Mouse (Mus musculus): Measurements from ENCODE around the gene Tnrc6b. TPM values are rescaled to one million over a fixed set of nuclear protein-coding genes. Genes with fewer than 3 reads are reported as not detected.
"Not testable (repeated sequence)": the region's sequence is repeated elsewhere in the genome, so short reads cannot be mapped to it uniquely, and the experiment has no call there.

Gene Tnrc6b
- polyA plus RNA-seq, 1 experiment = 40.0 TPM

DNA sequence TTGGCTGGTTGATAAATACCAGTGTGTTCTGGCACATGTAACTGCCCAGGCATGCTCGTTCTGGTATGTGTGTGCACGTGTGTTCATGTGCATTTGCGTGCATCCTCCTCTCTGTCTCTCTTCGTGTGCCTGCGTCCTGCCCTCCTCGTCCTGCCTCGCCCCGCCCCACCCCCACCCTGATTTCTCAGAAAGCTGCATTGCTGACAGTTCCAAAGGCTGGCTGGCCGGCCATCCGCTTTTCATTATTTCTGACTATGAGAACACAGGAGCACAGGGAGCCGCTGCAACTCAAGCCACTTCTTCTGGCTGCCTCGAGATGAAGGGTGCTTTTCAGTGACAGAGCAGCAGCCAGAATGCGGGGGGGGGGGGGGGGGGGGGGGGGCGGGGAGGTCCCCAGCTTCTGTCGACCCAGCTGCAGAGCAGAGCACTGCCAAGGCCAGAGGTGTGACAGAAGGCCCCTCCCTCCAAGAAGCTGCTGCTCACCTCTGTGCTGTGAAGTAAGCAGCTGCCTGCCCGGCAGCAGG is 219.0 kb downstream of the Tnrc6b start:
- Histone ChIP-seq H3K36me3 (ENCODE audit: control insufficient read depth, insufficient read depth, low read length, poor library complexity, severe bottlenecking) (no peaks in the 10 kb centered on the region), H3K4me3 (ENCODE audit: low read depth, low read length) (no peak overlapping the region), H3K9me3 (replicated peaks; ENCODE audit: control insufficient read depth, insufficient read depth, low read length, poor library complexity, severe bottlenecking) (no peaks in the 10 kb centered on the region), H3K27me3 (ENCODE audit: control insufficient read depth, insufficient read depth, low read length, poor library complexity, severe bottlenecking) (no peaks in the 10 kb centered on the region), H3K4me1 (ENCODE audit: control insufficient read depth, insufficient read depth, low read length) (no peaks in the 10 kb centered on the region), H3K9ac (ENCODE audit: low read depth, poor library complexity, severe bottlenecking) (no peak overlapping the region), H3K27ac (ENCODE audit: insufficient read depth, low read length) (no peak overlapping the region)
- TF ChIP-seq CTCF (IDR thresholded peaks at IDR 0.05; ENCODE audit: low read depth, low read length) (no peak), EP300 (IDR thresholded peaks at IDR 0.05; ENCODE audit: insufficient read depth, low read depth, low read length) (no peak), POLR2A (IDR thresholded peaks at IDR 0.05; ENCODE audit: insufficient read depth, low read length) (no peak)

DNA sequence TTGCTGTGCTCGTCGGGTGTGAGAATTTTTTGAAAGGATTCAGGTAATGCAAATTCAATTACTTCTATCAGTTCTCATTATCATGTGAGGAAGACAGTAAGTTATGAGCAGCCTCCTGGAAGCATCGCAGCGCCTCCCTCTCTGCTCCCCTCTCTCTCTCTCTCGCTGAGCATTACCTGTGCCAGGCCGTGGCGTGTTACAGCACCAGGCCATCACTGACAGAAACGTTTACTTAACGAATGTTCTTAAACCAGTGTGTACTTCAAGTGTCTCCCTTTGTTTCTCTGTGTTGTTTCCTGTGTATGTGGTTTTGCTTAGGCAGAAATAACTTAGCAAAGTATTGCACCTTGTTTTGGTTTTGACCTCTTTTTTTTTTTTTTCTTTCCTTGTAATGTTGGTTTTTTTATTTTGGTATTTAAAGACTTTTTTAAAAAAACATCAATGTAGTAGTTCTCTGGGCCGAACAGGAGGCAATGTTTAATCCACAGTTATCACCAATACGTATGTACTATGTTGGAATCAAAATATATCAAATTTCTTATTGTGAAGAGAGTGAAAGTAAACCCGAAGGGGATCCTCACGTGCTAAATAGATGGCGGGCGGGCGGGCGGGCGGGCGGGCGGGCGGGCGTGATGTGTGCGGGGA is 219.7 kb downstream of the Tnrc6b start:
- H3K9me3 ChIP-seq (replicated peaks; ENCODE audit: control insufficient read depth, insufficient read depth, low read length, poor library complexity, severe bottlenecking); H3K9ac ChIP-seq (ENCODE audit: low read depth, poor library complexity, severe bottlenecking): not testable (repeated sequence)

DNA sequence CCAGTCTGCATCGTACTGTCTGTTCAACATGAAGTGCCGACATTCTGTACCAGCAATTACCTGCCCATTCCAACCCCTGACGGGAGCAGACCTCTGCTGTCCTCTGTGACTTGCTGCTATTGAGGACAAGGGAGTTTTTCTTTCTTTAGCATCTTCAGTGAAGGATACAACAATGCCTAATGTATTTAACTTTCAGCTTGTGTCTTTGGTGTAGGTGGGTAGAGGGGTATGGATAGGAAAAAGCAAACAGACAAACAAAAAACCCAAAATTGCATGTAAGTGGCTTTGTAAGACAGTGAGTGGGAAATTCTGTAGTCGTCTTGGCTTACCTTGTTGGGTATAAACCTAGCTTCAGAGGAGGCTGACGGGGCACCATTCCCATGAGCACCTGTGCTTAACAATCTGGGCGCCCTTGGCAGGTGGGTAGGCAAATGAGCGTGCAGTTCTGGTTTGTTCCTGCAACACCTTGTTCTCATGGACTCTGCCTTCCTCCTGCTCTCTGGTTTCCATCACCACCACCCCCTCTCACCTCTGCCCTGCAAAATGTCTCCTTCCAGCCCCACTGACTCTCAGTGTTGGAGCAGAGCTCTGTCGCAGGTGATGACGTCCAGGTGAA is 220.3 kb downstream of the Tnrc6b start:
- no peaks in the 10 kb centered on the region for H3K36me3 ChIP-seq (ENCODE audit: control insufficient read depth, insufficient read depth, low read length, poor library complexity, severe bottlenecking)
- peaks cover 2% of the 10 kb centered on the region for H3K4me1 ChIP-seq (ENCODE audit: control insufficient read depth, insufficient read depth, low read length)
- H3K4me3 ChIP-seq (ENCODE audit: low read depth, low read length) = no peak overlapping the region
- no peak overlapping the region for H3K27ac ChIP-seq (ENCODE audit: insufficient read depth, low read length)
- no peaks in the 10 kb centered on the region for H3K9me3 ChIP-seq (replicated peaks; ENCODE audit: control insufficient read depth, insufficient read depth, low read length, poor library complexity, severe bottlenecking)
- no peak overlapping the region for H3K9ac ChIP-seq (ENCODE audit: low read depth, poor library complexity, severe bottlenecking)
- no peaks in the 10 kb centered on the region for H3K27me3 ChIP-seq (ENCODE audit: control insufficient read depth, insufficient read depth, low read length, poor library complexity, severe bottlenecking)
- TF ChIP-seq CTCF (IDR thresholded peaks at IDR 0.05; ENCODE audit: low read depth, low read length) = no peak
- no peak for TF ChIP-seq EP300 (IDR thresholded peaks at IDR 0.05; ENCODE audit: insufficient read depth, low read depth, low read length)
- no peak for TF ChIP-seq POLR2A (IDR thresholded peaks at IDR 0.05; ENCODE audit: insufficient read depth, low read length)

More for the DNA sequence above, 219.7 kb downstream of the Tnrc6b start:
- not testable (repeated sequence) for H3K36me3 ChIP-seq (ENCODE audit: control insufficient read depth, insufficient read depth, low read length, poor library complexity, severe bottlenecking); H3K27me3 ChIP-seq (ENCODE audit: control insufficient read depth, insufficient read depth, low read length, poor library complexity, severe bottlenecking); H3K4me1 ChIP-seq (ENCODE audit: control insufficient read depth, insufficient read depth, low read length); H3K4me3 ChIP-seq (ENCODE audit: low read depth, low read length); H3K27ac ChIP-seq (ENCODE audit: insufficient read depth, low read length)

DNA sequence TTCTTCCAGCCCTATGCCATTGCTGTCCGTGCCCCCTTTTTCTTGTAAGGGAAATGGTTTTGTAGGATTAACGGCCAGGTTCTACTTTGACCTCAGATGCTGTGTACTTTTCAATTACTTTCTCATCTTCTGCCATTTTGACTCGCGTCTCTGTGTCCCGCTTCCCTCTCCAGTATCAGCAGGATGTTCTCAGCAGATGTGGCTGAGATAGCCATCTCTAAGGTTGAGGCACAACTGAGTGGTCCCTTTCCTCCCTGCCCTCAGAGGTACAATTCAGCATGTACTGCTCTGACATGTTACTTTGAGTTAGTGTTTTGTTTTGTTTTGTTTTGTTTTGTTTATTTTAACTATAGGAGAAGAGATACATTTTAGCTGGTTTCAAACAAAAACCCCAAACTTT is 223.7 kb downstream of the Tnrc6b start:
- peaks cover 3% of the 10 kb centered on the region for H3K4me1 ChIP-seq (ENCODE audit: control insufficient read depth, insufficient read depth, low read length)
- TF ChIP-seq EP300 (IDR thresholded peaks at IDR 0.05; ENCODE audit: insufficient read depth, low read depth, low read length) (no peak), POLR2A (IDR thresholded peaks at IDR 0.05; ENCODE audit: insufficient read depth, low read length) (no peak), CTCF (IDR thresholded peaks at IDR 0.05; ENCODE audit: low read depth, low read length) (no peak)
- no peak overlapping the region for H3K9ac ChIP-seq (ENCODE audit: low read depth, poor library complexity, severe bottlenecking)
- H3K27ac ChIP-seq (ENCODE audit: insufficient read depth, low read length) = no peak overlapping the region
- no peaks in the 10 kb centered on the region for H3K27me3 ChIP-seq (ENCODE audit: control insufficient read depth, insufficient read depth, low read length, poor library complexity, severe bottlenecking)
- no peaks in the 10 kb centered on the region for H3K9me3 ChIP-seq (replicated peaks; ENCODE audit: control insufficient read depth, insufficient read depth, low read length, poor library complexity, severe bottlenecking)
- H3K4me3 ChIP-seq (ENCODE audit: low read depth, low read length) = no peak overlapping the region
- no peaks in the 10 kb centered on the region for H3K36me3 ChIP-seq (ENCODE audit: control insufficient read depth, insufficient read depth, low read length, poor library complexity, severe bottlenecking)

DNA sequence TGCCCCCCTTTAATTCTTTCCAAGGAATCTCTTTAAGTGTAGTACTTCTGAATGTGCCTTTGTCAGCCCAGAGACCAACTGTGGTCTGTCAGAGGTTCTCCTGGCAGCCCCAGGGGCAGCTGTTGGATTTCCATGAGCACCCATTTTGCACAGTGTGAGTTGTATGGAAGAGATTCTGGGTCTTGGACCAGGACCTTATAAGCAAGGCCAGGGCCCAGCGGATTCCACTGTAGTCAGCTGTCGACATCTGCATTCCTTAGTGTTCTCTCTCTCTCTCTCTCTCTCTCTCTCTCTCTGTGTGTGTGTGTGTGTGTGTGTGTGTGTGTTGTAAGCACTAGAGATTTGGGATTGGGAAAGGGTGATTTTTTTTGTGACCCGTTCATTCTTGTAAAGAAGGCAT is 225.6 kb downstream of the Tnrc6b start:
- TF ChIP-seq CTCF (IDR thresholded peaks at IDR 0.05; ENCODE audit: low read depth, low read length) = no peak
- Histone ChIP-seq H3K4me1 (ENCODE audit: control insufficient read depth, insufficient read depth, low read length) (peaks cover 3% of the 10 kb centered on the region), H3K4me3 (ENCODE audit: low read depth, low read length) (no peak overlapping the region), H3K27me3 (ENCODE audit: control insufficient read depth, insufficient read depth, low read length, poor library complexity, severe bottlenecking) (no peaks in the 10 kb centered on the region), H3K9me3 (replicated peaks; ENCODE audit: control insufficient read depth, insufficient read depth, low read length, poor library complexity, severe bottlenecking) (no peaks in the 10 kb centered on the region), H3K36me3 (ENCODE audit: control insufficient read depth, insufficient read depth, low read length, poor library complexity, severe bottlenecking) (no peaks in the 10 kb centered on the region), H3K9ac (ENCODE audit: low read depth, poor library complexity, severe bottlenecking) (no peak overlapping the region), H3K27ac (ENCODE audit: insufficient read depth, low read length) (no peak overlapping the region)

DNA sequence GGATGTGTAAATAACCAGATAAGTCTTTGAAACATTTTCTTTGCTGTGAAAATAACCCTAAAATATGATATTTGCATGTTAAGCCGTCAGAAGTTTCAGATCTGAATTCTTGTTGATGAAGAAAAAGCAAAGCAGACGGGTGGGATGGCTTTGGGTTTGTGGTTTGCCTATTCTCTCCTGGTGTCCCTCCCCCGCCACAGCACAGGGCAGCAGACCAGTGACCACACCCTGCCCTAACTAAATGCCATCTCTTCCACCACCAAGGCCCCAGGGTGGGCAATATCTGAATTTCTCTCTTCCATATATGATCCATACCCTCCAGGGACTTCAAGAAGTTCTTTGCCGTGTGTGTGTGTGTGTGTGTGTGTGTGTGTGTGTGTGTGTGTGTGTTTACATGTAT is 227.5 kb downstream of the Tnrc6b start:
- Histone ChIP-seq H3K27me3 (ENCODE audit: control insufficient read depth, insufficient read depth, low read length, poor library complexity, severe bottlenecking) (no peaks in the 10 kb centered on the region), H3K36me3 (ENCODE audit: control insufficient read depth, insufficient read depth, low read length, poor library complexity, severe bottlenecking) (no peaks in the 10 kb centered on the region), H3K4me1 (ENCODE audit: control insufficient read depth, insufficient read depth, low read length) (peaks cover 3% of the 10 kb centered on the region)

More for the DNA sequence above, 227.5 kb downstream of the Tnrc6b start:
- Histone ChIP-seq H3K9me3 (replicated peaks; ENCODE audit: control insufficient read depth, insufficient read depth, low read length, poor library complexity, severe bottlenecking) (no peaks in the 10 kb centered on the region), H3K4me3 (ENCODE audit: low read depth, low read length) (no peak overlapping the region), H3K9ac (ENCODE audit: low read depth, poor library complexity, severe bottlenecking) (no peak overlapping the region), H3K27ac (ENCODE audit: insufficient read depth, low read length) (no peak overlapping the region)
- no peak for TF ChIP-seq CTCF (IDR thresholded peaks at IDR 0.05; ENCODE audit: low read depth, low read length)

All from ES-Bruce4 (cell line).